Mouse (Mus musculus) splenic B cell, adult 2 months (primary cell): Measurements from ENCODE around the gene Fam43b.

Experiments used
- DNase-seq: peaks from one replicate; pipeline ENCODE4 v3.0.0-alpha.2; 2011; ENCODE audit warnings: low read depth, low spot score
- H3K27me3 ChIP-seq: 2 replicates; pipeline ENCODE4 v1.6.1; 2012; ENCODE audit warnings: mild to moderate bottlenecking, low read length, moderate library complexity, mixed read lengths; ENCODE audit not compliant: control insufficient read depth, poor library complexity, insufficient read depth, severe bottlenecking
- H3K36me3 ChIP-seq: 2 replicates; pipeline ENCODE4 v1.6.1; 2012; ENCODE audit warnings: mild to moderate bottlenecking, low read length, moderate library complexity, mixed read lengths; ENCODE audit not compliant: control insufficient read depth, poor library complexity, insufficient read depth, severe bottlenecking

Gene Fam43b

DNA sequence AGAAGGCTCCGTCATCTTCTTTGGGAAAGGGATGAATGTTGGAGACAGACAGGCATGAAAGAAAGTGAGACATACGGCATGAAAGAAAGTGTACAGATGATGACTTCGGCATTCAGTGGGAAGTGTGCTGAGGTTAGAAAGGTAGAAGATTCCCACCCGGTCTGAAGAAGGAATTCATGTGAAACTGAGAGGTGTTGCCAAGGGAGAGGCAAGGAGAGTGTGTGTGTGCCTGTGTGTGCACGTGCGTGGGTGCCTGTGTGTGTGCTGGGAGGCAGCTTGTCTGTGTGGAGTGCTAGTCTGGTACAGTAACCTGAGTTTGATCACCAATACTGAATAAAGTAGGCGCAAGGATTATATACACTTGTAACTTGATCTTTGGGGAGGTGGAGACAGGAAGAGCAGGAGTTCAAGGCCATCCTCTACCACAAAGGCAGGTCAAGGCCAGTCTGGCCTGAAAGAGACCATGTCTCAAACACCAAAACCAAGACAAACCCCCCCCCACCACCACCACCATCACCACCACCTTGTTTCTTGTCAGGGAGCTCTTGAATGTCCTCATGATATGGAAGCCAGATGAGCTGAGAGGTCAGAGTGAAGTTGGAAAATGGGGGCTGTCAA is 15.3 kb upstream of the Fam43b start:
- no peak for DNase-seq
- Histone ChIP-seq H3K36me3 (no peaks in the 10 kb centered on the region), H3K27me3 (no peaks in the 10 kb centered on the region)

GRCm38 (mm10) chr4:138411011-138411410 is 14.7 kb upstream of the Fam43b start:
- H3K36me3 ChIP-seq, result no peaks in the 10 kb centered on the region
- DNase-seq, result no peak
- H3K27me3 ChIP-seq, result no peaks in the 10 kb centered on the region

DNA sequence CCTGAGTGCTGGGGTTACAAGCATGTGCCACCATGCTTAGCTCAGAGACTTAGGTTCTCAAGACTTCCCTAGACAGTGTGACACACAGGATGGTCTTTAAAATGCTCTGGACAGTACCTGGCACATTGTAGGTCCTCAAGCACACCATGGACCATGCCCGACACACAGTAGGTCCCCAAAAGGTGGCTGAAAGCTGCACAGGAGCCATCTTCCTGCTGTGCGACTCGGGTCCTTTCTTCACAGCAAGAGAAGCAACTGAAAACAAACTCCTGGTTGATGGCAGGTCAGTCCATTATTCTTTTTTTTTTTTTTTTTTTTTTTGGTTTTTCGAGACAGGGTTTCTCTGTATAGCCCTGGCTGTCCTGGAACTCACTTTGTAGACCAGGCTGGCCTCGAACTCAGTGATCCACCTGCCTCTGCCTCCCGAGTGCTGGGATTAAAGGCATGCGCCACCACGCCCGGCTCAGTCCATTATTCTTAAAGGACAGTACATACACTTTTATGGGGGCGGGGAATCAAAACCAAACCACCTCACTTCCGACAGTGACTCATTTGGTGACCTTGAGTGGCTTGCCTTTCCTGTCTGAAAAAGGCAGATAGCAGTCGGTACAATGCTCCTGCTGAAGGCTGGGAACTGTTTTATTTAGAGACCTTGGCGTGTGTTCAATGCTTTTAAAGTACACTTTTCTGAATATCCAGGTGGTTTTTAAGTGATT is 11.3 kb upstream of the Fam43b start:
- DNase-seq, result peak; percentile 7
- Histone ChIP-seq H3K27me3 (no peaks in the 10 kb centered on the region), H3K36me3 (no peaks in the 10 kb centered on the region)

- H3K36me3 ChIP-seq, result no peaks in the 10 kb centered on the region
- peak; percentile 52 for DNase-seq
- H3K27me3 ChIP-seq, result no peaks in the 10 kb centered on the region
Measured at GRCm38 (mm10) chr4:138404806-138405205, 8.5 kb upstream of the Fam43b start.

DNA sequence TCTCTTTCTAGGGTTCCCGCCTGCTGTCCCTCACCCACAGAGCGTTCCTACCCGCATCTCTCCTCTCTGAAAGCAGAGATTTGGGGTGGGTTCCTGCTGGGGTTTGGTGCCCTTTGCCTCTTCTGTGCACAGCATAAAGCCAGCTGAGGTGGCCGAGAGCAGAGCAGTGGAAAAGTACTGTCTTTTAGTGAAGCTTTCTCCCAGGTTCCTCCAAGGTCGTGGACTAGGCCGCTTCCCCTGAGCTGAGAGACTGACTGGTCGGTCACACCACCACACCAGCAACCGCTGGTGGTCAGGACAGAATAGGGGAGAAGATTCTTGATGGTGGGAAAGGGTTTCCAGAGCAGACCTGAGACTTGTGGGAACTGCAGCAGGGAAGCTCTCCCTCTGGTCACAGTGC is 383 bp upstream of the Fam43b start:
- DNase-seq, result no peak

DNA sequence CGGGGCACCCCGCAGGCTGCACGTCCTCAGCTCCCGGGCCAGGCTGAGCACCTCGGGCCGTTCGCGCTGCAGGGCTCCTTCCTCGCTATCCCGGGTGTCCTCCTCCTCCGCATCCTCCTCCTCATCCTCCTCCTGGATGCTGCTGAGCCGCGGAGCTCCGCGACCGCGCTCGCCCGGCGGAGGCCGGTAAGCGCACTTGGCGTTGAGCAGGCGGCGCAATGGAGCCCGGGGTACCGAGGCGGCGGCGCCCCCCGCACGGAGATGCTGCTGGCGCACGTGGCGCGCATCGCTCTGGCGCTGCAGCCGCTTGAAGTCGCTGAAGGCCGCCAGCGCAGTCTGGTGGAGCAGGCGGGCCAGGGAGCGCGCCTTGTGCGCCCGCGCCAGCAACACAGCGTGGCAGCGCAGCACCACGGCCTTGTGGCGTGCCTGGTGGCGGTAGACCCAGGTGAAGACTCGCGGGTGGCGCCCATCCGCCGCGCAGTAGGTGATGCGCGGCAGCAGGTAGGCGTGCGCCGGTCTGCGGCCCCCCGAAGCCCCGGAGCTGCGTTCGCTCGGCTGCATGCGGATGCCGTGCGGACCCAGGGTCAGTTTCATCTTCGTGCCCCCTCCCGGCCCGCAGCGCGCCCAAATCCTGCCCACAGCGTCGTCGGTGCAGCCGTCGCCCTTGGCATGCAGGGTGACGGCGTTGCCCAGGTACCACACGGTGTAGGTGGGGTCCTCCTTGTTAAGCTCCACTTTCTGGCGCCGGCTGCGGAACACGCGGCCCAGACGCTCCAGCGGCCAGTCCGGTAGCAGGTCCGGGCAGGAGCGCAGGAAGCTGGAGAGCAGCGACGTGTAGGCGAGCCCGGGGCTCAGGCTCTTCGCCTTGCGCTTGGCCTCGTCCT is 999 bp downstream of the Fam43b start:
- H3K36me3 ChIP-seq, result no peaks in the 10 kb centered on the region
- no peaks in the 10 kb centered on the region; the same call in 1 of the 2 replicates for H3K27me3 ChIP-seq
- no peak for DNase-seq

More for the DNA sequence above, 383 bp upstream of the Fam43b start:
- Histone ChIP-seq H3K36me3 (no peaks in the 10 kb centered on the region), H3K27me3 (no peaks in the 10 kb centered on the region; the same call in 1 of the 2 replicates)

DNA sequence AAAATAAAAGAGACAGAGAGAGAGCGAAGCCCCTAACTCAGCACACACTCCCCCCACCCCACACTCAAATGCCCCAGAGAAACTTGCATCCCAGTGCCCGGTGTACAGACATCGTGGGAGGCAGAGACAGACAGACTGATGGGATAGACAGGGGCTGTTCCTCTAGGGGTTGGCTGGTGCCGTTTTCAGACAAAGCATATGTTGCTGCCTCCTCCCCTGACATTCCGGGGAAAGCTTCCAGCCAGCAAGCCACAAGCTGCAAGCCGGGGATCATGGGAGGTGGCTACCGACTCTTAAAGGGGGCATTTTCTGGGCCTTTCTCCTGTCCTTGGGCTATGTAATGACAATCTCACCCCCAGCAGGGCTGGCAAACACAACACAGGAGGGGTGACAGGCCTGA is 2.6 kb downstream of the Fam43b start:
- DNase-seq, result no peak

GRCm38 (mm10) chr4:138383789-138384188 is 12.5 kb downstream of the Fam43b start:
- no peak for DNase-seq
- Histone ChIP-seq H3K27me3 (no peaks in the 10 kb centered on the region), H3K36me3 (no peaks in the 10 kb centered on the region)

More for the DNA sequence above, 2.6 kb downstream of the Fam43b start:
- Histone ChIP-seq H3K36me3 (no peaks in the 10 kb centered on the region), H3K27me3 (no peaks in the 10 kb centered on the region; the same call in 1 of the 2 replicates)

DNA sequence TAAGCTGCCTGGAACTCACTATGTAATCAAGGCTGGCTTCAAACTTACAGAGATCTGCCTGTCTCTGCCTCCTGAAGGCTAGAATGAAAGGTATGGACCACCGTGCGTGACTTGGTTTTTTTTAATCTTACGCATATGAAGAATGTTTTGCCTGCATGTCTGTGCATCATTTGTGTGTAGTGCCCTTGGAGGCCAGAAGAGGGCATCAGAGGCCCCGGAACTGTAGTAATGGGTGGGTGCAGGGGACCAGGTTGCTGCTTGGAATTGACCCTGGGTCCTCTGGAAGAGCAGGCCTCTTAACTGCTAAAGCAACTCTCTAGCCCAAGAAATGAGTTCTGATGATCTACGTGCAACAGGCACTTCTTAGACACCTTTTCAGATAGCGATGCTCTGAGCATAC is 13.9 kb downstream of the Fam43b start:
- no peaks in the 10 kb centered on the region for H3K27me3 ChIP-seq
- DNase-seq, result no peak
- no peaks in the 10 kb centered on the region for H3K36me3 ChIP-seq

DNA sequence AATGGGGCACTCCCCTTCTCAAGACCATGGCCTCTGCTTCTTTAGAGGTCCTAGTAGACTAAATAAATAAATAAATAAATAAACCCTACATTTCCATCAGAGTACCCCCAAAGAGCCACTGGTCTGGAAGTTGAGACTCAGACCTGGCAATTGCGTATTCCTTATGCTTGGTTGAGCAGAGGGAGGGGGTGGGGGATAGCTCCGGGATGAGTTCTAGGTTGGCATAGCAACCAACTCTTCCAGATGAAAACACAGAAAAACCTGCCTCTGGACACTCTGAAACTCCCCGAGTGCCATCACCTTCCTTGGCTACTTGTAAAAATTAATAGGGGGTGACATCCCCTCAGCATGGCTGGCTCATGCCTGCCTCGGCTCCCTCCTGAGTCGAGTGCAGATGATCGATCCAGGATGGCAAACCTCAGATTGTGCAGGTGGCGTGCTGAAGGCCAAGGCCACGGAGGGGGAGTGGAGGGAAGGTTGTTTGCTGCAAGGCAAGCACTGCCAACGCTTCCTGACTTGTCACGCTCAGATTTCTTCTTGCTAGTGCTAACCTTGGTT is 16.1 kb downstream of the Fam43b start:
- Histone ChIP-seq H3K36me3 (no peaks in the 10 kb centered on the region), H3K27me3 (no peaks in the 10 kb centered on the region)
- DNase-seq, result no peak

DNA sequence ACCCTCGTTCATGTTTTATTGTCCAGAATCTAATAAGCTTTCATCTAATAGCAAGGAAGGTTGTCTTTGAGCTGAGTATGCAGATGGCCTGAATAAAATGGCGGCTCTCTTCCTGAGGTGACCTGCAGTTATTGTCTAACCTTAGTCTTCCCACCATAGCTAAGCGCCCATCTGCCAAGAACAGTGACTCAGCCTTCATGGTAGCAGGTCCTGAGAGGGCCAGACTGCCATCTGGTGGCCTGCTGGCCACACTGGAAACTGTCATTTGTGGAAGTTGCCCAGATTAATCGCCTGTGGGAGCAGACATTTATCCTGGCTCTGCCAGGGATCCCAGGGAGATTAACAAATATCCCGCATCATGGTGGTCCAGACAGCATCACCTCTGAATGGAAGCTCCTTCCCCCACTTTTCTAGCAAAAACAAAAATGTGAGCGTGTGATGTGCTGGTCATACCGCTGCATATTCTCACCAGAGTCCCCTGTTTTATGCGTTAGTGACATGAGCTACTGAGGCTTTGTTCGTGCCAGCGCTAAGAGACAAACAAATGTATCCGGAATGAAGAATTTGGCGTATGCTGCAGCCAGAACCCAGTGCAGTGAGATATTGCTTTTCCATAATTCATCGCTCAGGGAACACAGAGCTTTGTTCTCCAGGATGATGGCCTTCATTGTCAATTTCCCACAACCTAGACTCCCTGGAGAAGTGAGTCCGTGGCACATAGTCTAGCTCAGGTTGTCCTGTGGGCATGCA is 17.1 kb downstream of the Fam43b start:
- Histone ChIP-seq H3K27me3 (no peaks in the 10 kb centered on the region), H3K36me3 (no peaks in the 10 kb centered on the region)
- DNase-seq, result peak; percentile 34

GRCm38 (mm10) chr4:138377526-138377925 is 18.8 kb downstream of the Fam43b start:
- no peak for DNase-seq
- no peaks in the 10 kb centered on the region for H3K27me3 ChIP-seq
- no peaks in the 10 kb centered on the region for H3K36me3 ChIP-seq

- DNase-seq, result no peak
- H3K36me3 ChIP-seq, result no peaks in the 10 kb centered on the region
- no peaks in the 10 kb centered on the region for H3K27me3 ChIP-seq
Measured at GRCm38 (mm10) chr4:138375117-138375516, 21.2 kb downstream of the Fam43b start.

DNA sequence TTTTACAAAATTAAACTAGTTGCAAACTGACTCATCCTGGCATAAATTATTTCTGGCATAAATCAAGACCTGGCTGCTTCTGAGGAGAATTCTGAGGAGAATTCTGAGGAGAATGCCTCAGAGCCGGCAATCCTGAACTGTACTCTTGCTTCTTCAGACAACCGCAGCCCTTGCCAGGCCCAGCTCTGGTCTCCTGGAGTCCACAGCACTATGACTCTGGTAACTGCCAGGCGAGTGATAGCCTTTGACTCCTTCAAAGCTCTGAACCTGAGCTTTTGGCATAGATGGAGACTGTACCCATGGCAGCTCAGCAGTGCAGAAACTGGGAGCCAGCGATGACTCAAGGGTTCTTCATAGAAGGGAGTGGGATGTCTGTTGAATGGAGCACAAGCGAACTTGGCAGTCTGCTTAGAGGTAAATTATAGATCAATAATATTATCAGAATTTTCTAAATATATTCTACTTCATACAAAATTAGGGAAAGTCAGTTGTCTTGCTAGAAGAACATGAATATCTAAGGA is 25.3 kb downstream of the Fam43b start:
- no peaks in the 10 kb centered on the region for H3K27me3 ChIP-seq

More for the DNA sequence above, 25.3 kb downstream of the Fam43b start:
- no peaks in the 10 kb centered on the region for H3K36me3 ChIP-seq
- no peak for DNase-seq
